Mouse (Mus musculus) macrophage (primary cell): ENCODE data around the gene Otx1. TPM values are rescaled to one million over a fixed set of nuclear protein-coding genes. Genes with fewer than 3 reads are reported as not detected.

Experiments
- H3K27ac ChIP-seq: fragments of 350-480 bp; formaldehyde crosslinking; 2 replicates; pipeline ENCODE4 v1.9.0; 2021
- H3K36me3 ChIP-seq: fragments of 350-480 bp; formaldehyde crosslinking; 2 replicates; pipeline ENCODE4 v1.9.0; 2021; ENCODE audit errors: inconsistent target
- H3K4me3 ChIP-seq: fragments of 350-480 bp; formaldehyde crosslinking; 2 replicates; pipeline ENCODE4 v1.9.0; 2021; ENCODE audit errors: inconsistent target
- H3K79me2 ChIP-seq: fragments of 350-480 bp; formaldehyde crosslinking; 2 replicates; pipeline ENCODE4 v1.9.0; 2021; ENCODE audit errors: inconsistent target
- WGBS: methylation state at CpG from one replicate; pipeline ENCODE4 v1.1.7; 2026; ENCODE audit warnings: inconsistent platforms; ENCODE audit not compliant: missing documents; 5-methylcytosine and 5-hydroxymethylcytosine counted together
- polyA plus RNA-seq: library from polyadenylated mRNA; stranded (reverse); fragments of 250-400 nt; gene quantifications from 3 replicates; pipeline ENCODE4 v1.2.4, GENCODE M21; 2018; ENCODE audit warnings: inconsistent platforms

Gene Otx1
- polyA plus RNA-seq, 1 experiment from 2014 or later, result not detected

- Histone ChIP-seq H3K4me3 (no peak overlapping the region), H3K27ac (no peak overlapping the region), H3K36me3 (no peaks in the 10 kb centered on the region), H3K79me2 (no peaks in the 10 kb centered on the region)
- WGBS, result 7% methylated on average over 33 of the region's 34 CpGs
Observed at GRCm38 (mm10) chr11:21994377-21995370, 8.0 kb downstream of the Otx1 start.

DNA sequence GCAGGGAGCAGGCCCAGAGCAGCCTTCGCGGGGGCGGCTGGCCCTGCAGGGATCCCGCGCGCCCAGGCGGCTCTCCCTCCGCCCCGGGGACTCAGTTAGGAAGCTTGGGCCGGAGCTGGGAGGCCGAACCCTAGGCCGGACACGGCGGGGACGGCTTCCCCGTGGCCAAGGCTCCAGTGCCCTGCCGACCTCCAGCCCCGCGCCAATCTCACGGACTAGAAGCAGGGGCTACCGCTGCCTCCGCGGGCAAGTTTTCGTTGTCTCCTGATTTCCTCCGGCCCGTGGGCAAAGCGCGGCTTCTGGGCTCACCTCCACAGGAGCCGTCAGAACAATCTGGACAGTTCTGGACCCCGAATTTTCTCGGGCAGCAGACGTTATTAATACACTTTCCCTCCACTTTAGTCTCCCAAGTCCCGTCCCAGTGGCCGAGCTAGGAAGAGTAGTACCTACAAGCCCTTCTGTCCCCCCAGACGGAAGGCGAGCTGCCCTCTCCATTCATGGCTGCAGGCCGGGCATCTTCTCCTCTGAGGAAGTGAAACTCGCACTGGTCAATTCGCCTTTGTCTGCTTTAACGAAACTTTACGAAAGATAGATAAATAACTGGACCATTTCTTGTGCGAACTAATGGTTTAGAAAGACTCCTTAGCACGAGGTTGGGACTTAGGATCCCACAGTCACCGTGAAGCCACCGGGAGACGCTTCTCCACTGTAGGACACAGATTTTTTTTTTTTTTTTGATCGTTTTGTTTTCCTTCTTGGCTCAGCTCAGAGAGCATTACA is 8.9 kb downstream of the Otx1 start:
- H3K4me3 ChIP-seq, result no peak overlapping the region
- H3K27ac ChIP-seq, result no peak overlapping the region
- WGBS, result 6% methylated on average over 40 of the region's 47 CpGs
- H3K36me3 ChIP-seq, result no peaks in the 10 kb centered on the region
- H3K79me2 ChIP-seq, result no peaks in the 10 kb centered on the region

GRCm38 (mm10) chr11:21992761-21993596 is 9.7 kb downstream of the Otx1 start:
- no peaks in the 10 kb centered on the region for H3K79me2 ChIP-seq
- no peaks in the 10 kb centered on the region for H3K36me3 ChIP-seq
- 9% methylated on average over 70 of the region's 96 CpGs for WGBS
- no peak overlapping the region for H3K4me3 ChIP-seq
- no peak overlapping the region for H3K27ac ChIP-seq

GRCm38 (mm10) chr11:21988398-21988946 is 14.2 kb downstream of the Otx1 start:
- no peaks in the 10 kb centered on the region for H3K79me2 ChIP-seq
- 79% methylated on average over 1 of the region's 1 CpGs for WGBS
- H3K27ac ChIP-seq, result no peak overlapping the region
- no peaks in the 10 kb centered on the region for H3K36me3 ChIP-seq
- H3K4me3 ChIP-seq, result no peak overlapping the region

DNA sequence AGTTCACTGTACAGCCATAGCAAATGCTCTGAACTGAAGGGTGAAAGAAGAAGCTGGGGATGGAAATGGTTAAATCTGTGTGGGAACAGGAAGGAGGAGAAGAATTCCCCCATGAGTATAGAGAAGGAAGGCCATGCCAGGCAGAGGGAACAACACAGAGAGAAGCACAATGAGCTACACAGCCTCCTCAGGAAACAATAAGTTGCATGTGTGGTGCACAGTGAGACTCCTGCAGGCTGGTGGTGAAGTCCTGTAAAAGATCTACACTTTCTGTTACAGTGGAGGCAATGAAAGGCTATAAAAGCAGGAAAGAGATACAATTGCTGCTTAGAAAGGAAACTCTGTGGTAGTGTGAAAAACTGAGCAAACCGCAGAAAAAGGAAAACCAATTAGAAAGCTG is 17.6 kb downstream of the Otx1 start:
- Histone ChIP-seq H3K79me2 (no peaks in the 10 kb centered on the region), H3K27ac (no peak overlapping the region), H3K4me3 (no peak overlapping the region), H3K36me3 (no peaks in the 10 kb centered on the region)
- 14% methylated on average over 1 of the region's 1 CpGs for WGBS

DNA sequence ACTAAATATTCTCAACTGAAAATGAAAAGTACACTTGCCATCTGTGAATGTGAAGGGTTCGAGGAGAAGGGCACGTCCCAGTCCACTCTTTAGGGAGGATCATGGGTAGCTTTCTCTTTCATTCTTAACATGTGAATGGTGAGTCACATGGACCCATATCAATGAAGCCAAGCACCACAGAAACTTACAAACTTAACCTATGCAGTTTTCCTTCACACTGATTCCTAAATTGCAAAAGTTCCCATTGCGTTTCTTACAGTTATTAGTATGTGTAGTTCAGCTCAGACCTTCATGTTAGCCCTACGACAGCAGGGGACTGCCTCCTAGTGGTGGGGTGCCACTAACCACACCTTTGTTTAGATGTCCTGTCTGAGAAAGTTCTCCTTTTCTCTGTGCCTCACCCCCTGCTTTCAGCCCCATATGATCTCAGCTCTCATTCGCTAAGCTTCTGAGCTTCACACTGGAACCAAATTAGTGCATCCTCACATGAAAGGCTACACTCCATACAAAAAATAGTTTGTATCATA is 28.6 kb downstream of the Otx1 start:
- H3K79me2 ChIP-seq, result no peaks in the 10 kb centered on the region
- no peaks in the 10 kb centered on the region for H3K36me3 ChIP-seq
- H3K4me3 ChIP-seq, result no peak overlapping the region
- no peak overlapping the region for H3K27ac ChIP-seq
- 74% methylated on average over 5 of the region's 5 CpGs for WGBS

DNA sequence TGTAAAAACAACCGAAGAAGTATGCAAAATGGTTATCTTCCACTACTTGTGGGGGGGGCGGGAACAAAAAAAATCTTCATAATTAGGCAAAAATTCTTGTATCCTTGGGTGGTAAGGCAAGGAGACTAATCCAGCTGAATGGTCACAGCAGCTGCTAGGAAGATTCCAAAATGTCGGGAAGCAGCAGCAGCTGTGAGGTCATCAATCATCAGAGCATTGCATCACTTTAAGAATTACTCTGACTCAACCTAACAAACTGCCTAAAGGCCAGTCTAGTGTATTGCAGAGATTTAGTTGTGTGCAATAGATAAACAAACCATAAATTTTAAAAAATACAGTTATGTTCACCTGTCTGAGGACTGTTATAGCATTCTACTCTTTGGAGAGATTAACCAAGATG is 29.1 kb downstream of the Otx1 start:
- Histone ChIP-seq H3K27ac (no peak overlapping the region), H3K36me3 (no peaks in the 10 kb centered on the region), H3K4me3 (no peak overlapping the region), H3K79me2 (no peaks in the 10 kb centered on the region)
- 83% methylated on average over 3 of the region's 3 CpGs for WGBS

GRCm38 (mm10) chr11:21968922-21969321 is 33.8 kb downstream of the Otx1 start:
- no peaks in the 10 kb centered on the region for H3K79me2 ChIP-seq
- WGBS, result 92% methylated on average over 3 of the region's 3 CpGs
- no peak overlapping the region for H3K27ac ChIP-seq
- H3K4me3 ChIP-seq, result no peak overlapping the region
- no peaks in the 10 kb centered on the region for H3K36me3 ChIP-seq

GRCm38 (mm10) chr11:21955167-21955566 is 47.5 kb downstream of the Otx1 start:
- WGBS, result 85% methylated on average over 7 of the region's 7 CpGs
- no peak overlapping the region for H3K4me3 ChIP-seq
- H3K79me2 ChIP-seq, result no peaks in the 10 kb centered on the region
- H3K36me3 ChIP-seq, result no peaks in the 10 kb centered on the region
- no peak overlapping the region for H3K27ac ChIP-seq

- H3K4me3 ChIP-seq, result no peak overlapping the region
- 95% methylated on average over 2 of the region's 2 CpGs for WGBS
Observed at GRCm38 (mm10) chr11:21951657-21952237, 51.0 kb downstream of the Otx1 start.

DNA sequence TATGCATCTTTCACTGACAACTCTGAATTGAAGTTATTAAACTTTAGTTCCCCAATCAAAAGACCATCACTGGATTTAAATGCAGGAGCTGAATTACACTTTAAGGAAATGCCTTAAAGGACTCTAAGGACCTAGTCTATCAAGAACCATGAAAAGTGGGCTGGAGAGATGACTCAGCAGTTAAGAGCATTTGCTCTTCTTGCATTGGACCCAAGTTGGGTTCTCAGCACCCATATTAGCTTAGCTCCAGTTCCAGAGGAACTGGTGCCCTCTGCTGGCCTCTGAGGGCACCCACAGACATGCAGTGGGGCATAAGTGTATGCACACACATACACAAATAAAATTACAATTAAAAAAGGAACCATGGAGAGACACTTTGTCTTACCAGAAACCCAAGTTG is 52.6 kb downstream of the Otx1 start:
- Histone ChIP-seq H3K27ac (no peak overlapping the region), H3K4me3 (no peak overlapping the region), H3K36me3 (no peaks in the 10 kb centered on the region), H3K79me2 (no peaks in the 10 kb centered on the region)

More at GRCm38 (mm10) chr11:21951657-21952237, 51.0 kb downstream of the Otx1 start:
- H3K79me2 ChIP-seq, result no peaks in the 10 kb centered on the region
- H3K36me3 ChIP-seq, result no peaks in the 10 kb centered on the region
- H3K27ac ChIP-seq, result no peak overlapping the region
